Mouse (Mus musculus) embryonic facial prominence, embryonic 13.5 days (tissue): Measurements from ENCODE around the gene Dpysl4. TPM values are rescaled to one million over a fixed set of nuclear protein-coding genes. Genes with fewer than 3 reads are reported as not detected.

Experiments
- polyA plus RNA-seq: library from polyadenylated mRNA; unstranded; fragments of >200 nt; fragmentation: Nextera tagmentation; extraction: Ambion mirVana; gene quantifications from 2 replicates; pipeline ENCODE4 v1.2.1, GENCODE M21; 2015

The Dpysl4 gene
- polyA plus RNA-seq, 1 experiment from 2014 or later: 27.9 TPM

Other genes starting within 250 kb of the Dpysl4 start
- gene Ppp2r2d, start 239.9 kb upstream of the Dpysl4 start, polyA plus RNA-seq: 40.0 and 45.5 TPM in 2 replicates
- 14.5 and 15.2 TPM in 2 replicates for gene Mapk1ip1, start 239.7 kb upstream of the Dpysl4 start, polyA plus RNA-seq
- gene Bnip3, start 176.5 kb upstream of the Dpysl4 start, polyA plus RNA-seq: 100.0 and 100 TPM in 2 replicates
- gene Jakmip3, start 145.3 kb upstream of the Dpysl4 start, polyA plus RNA-seq: 0.41 and 0.47 TPM in 2 replicates
- gene Lrrc27, start 127.0 kb downstream of the Dpysl4 start, polyA plus RNA-seq: 2.0 and 2.1 TPM in 2 replicates
- 0.18 and 0.22 TPM in 2 replicates for gene Stk32c, start 127.3 kb downstream of the Dpysl4 start, polyA plus RNA-seq
- gene Pwwp2b, start 162.5 kb downstream of the Dpysl4 start, polyA plus RNA-seq: 13.7 and 16.0 TPM in 2 replicates